Mouse (Mus musculus) heart, adult 2 months (tissue): ENCODE measurements around the gene Gca.

Experiments used
- CTCF ChIP-seq: fragments of 200-600 bp; IDR thresholded peaks from 2 replicates; pipeline ENCODE4 v1.8.1; 2022; ENCODE audit warnings: antibody characterized with exemption, mild to moderate bottlenecking, moderate library complexity
- EP300 ChIP-seq: fragments of 200-500 bp; IDR thresholded peaks from 2 replicates; pipeline ENCODE4 v1.6.1; 2011; ENCODE audit warnings: low read depth, low read length, control low read depth; ENCODE audit not compliant: insufficient read depth
- POLR2A ChIP-seq: fragments of 200-500 bp; IDR thresholded peaks from 2 replicates; pipeline ENCODE4 v1.6.1; 2011; ENCODE audit warnings: mild to moderate bottlenecking, low read depth, low read length, control low read depth; ENCODE audit not compliant: insufficient read depth

- no peak for TF ChIP-seq CTCF
- TF ChIP-seq POLR2A: no peak
- no peak for TF ChIP-seq EP300
Observed at GRCm38 (mm10) chr2:62639869-62640268, 24.2 kb upstream of the Gca start.
